Mouse (Mus musculus) midbrain, embryonic 13.5 days (tissue): ENCODE data around the gene Hebp1. TPM values are rescaled to one million over a fixed set of nuclear protein-coding genes. Genes with fewer than 3 reads are reported as not detected.
A peak's percentile ranks its signal among the peaks of the same experiment; 100 is the strongest.

Experiments used
- ATAC-seq: fragments of 200-750 bp; cut with Nextera tagmentation; 2 replicates; pipeline ENCODE4 v1.8.0; 2017; ENCODE audit warnings: mild to moderate bottlenecking, moderate TSS enrichment, moderate library complexity
- H3K27ac ChIP-seq: fragments of 300-500 bp; sonication (generic); 2 replicates; pipeline ENCODE4 v1.5.1; 2015; ENCODE audit warnings: inconsistent platforms, mild to moderate bottlenecking, moderate library complexity
- H3K27me3 ChIP-seq: fragments of 300-500 bp; sonication (generic); 2 replicates; pipeline ENCODE4 v1.6.1; 2015; ENCODE audit warnings: mild to moderate bottlenecking, inconsistent platforms
- H3K36me3 ChIP-seq: fragments of 300-500 bp; sonication (generic); 2 replicates; pipeline ENCODE4 v1.6.1; 2015; ENCODE audit warnings: mild to moderate bottlenecking, inconsistent platforms
- H3K4me1 ChIP-seq: fragments of 300-500 bp; sonication (generic); replicated peaks from 2 replicates; pipeline ENCODE4 v1.6.1; 2015; ENCODE audit warnings: inconsistent platforms
- H3K4me2 ChIP-seq: fragments of 300-500 bp; sonication (generic); replicated peaks from 2 replicates; pipeline ENCODE4 v1.6.1; 2015; ENCODE audit warnings: moderate library complexity, mild to moderate bottlenecking, inconsistent platforms
- H3K4me3 ChIP-seq: fragments of 300-500 bp; sonication (generic); replicated peaks from 2 replicates; pipeline ENCODE4 v1.5.1; 2015; ENCODE audit warnings: mild to moderate bottlenecking, inconsistent platforms
- H3K9ac ChIP-seq: fragments of 300-500 bp; sonication (generic); replicated peaks from 2 replicates; pipeline ENCODE4 v1.6.1; 2015; ENCODE audit warnings: mild to moderate bottlenecking, inconsistent platforms
- H3K9me3 ChIP-seq: fragments of 300-500 bp; sonication (generic); 2 replicates; pipeline ENCODE4 v1.6.1; 2016; ENCODE audit warnings: mild to moderate bottlenecking, inconsistent platforms
- WGBS: fragments of 180-500 bp; shearing (Covaris S2); methylation state at CpG from one replicate; pipeline ENCODE4 v1.1.7; 2015; 5-methylcytosine and 5-hydroxymethylcytosine counted together
- polyA plus RNA-seq: library from polyadenylated mRNA; unstranded; fragments of >200 nt; fragmentation: Nextera tagmentation; extraction: Ambion mirVana; gene quantifications from 2 replicates; pipeline ENCODE4 v1.2.1, GENCODE M21; 2015

Gene Hebp1
- polyA plus RNA-seq, 1 experiment from 2014 or later = 3.4 TPM

DNA sequence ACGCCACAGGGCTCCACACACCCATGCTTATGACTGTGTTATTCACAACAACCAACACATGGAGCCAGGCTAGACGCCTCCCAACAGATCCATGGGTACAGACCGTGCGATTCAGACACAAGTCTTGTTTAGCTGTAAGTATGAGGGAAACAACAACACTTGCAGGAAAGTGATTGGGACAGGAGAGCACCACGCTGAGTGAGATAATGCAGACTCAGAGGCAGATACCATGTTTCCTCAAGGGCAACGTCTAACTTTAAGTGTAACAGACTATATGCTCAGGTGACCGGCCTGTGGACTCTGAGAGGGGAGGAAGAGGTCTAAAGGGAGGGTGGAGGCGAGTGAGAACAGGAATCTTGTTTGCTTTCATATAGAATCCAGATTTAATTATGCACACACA, 41.2 kb downstream of the Hebp1 start:
- Histone ChIP-seq H3K9ac (no peak overlapping the region), H3K4me3 (no peak overlapping the region), H3K4me2 (no peak overlapping the region), H3K4me1 (no peaks in the 10 kb centered on the region), H3K27me3 (no peaks in the 10 kb centered on the region), H3K36me3 (no peaks in the 10 kb centered on the region), H3K9me3 (no peaks in the 10 kb centered on the region), H3K27ac (no peak overlapping the region)
- WGBS = 91% methylated on average over 8 of the region's 8 CpGs
- ATAC-seq = no peak

DNA sequence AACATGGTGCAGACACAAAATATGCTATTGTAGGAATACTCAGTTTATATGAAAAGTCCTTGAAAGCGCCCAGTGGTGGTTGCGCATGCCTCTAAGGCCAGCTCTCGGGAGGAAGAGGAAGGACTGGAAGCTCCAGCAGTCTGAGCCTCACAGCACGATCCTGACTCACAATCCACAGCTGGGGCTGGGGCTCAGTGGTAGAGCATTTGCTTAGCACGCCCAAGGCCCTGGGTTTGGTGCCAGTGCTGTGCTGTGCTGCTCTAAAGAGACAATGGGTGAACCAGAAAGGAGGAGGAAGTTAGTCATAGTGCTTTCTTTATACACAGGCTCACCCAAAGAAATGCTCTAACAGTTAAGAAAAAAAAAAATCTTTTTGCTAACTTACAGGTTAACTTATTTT, 44.1 kb downstream of the Hebp1 start:
- no peaks in the 10 kb centered on the region; the same call in 1 of the 2 replicates for H3K27me3 ChIP-seq
- H3K27ac ChIP-seq = no peak overlapping the region
- WGBS = 81% methylated on average over 5 of the region's 5 CpGs
- no peaks in the 10 kb centered on the region for H3K4me1 ChIP-seq
- H3K4me2 ChIP-seq = no peak overlapping the region
- no peak overlapping the region for H3K9ac ChIP-seq
- no peak for ATAC-seq
- H3K9me3 ChIP-seq = no peaks in the 10 kb centered on the region
- no peak overlapping the region for H3K4me3 ChIP-seq
- H3K36me3 ChIP-seq = no peaks in the 10 kb centered on the region

DNA sequence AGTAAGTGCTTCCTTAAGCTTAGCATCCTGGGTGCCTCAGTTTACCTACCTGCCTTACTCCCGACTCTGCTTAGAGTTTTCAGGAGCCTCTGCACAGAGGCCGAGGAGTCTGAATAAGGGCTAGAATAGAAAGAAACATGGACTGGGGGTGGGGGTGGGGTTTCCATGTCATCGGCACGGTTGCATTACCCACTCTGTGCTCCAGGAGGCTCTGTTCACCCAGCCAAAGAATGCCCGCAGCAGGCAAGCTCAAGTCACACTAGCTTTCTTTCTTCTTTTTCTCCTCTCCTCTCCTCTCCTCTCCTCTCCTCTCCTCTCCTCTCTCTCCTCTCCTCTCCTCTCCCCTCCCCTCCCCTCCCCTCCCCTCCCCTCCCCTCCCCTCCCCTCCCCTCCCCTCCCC, 47.5 kb downstream of the Hebp1 start:
- Histone ChIP-seq H3K27me3 (no peaks in the 10 kb centered on the region; the same call in 1 of the 2 replicates), H3K4me3 (no peak overlapping the region), H3K36me3 (no peaks in the 10 kb centered on the region), H3K27ac (no peak overlapping the region), H3K9ac (no peak overlapping the region), H3K4me1 (no peaks in the 10 kb centered on the region), H3K9me3 (no peaks in the 10 kb centered on the region), H3K4me2 (no peak overlapping the region)
- 44% methylated on average over 5 of the region's 5 CpGs for WGBS
- ATAC-seq = no peak

DNA sequence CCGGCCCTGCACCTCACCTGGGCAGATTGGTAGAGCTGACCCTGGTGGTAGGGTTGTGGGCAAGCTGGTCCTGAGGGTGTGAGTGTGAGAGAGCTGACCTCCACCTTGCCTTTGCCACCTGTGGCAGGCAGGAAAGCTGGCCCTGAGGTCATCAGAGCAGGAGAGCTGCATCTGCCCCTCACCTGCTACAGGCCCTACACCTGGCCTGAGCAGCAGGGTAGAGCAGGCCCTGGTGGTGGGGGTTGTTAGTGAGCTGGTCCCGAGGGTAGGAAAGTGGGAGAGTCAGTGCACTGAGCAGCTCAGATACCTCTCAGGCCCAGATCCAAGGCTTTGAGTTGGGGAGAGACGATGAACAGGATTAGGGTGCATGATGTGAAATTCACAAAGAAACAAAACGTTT, 48.1 kb downstream of the Hebp1 start:
- 79% methylated on average over 4 of the region's 4 CpGs for WGBS
- no peaks in the 10 kb centered on the region for H3K4me1 ChIP-seq
- no peaks in the 10 kb centered on the region; the same call in 1 of the 2 replicates for H3K27me3 ChIP-seq
- peak; percentile 35 for ATAC-seq
- H3K27ac ChIP-seq = no peak overlapping the region
- H3K36me3 ChIP-seq = no peaks in the 10 kb centered on the region
- H3K4me2 ChIP-seq = no peak overlapping the region
- no peak overlapping the region for H3K4me3 ChIP-seq
- H3K9me3 ChIP-seq = no peaks in the 10 kb centered on the region
- H3K9ac ChIP-seq = no peak overlapping the region

DNA sequence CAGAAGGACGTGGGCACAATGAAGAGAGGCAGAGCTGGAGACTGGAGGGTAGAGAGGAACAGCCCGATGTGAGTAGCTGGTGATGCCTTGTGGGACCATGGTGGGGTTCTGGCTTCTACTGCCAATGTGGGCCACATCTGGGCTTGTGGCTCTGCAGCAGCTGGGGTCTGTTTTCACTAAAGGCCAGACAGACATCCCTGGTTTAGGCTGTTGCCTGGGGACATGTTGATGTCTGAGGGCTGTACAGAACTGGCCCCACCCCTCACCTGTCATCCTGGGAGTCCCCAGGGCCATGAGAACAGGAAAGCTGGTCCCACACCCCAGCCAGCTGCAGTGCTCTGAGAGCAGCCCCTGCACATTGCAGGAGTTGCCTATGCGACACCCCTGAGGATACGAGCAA, 48.6 kb downstream of the Hebp1 start:
- H3K4me3 ChIP-seq = no peak overlapping the region
- H3K9me3 ChIP-seq = no peaks in the 10 kb centered on the region
- peak; percentile 12; the same call in 1 of the 2 replicates for ATAC-seq
- no peaks in the 10 kb centered on the region; the same call in 1 of the 2 replicates for H3K27me3 ChIP-seq
- WGBS = 82% methylated on average over 4 of the region's 4 CpGs
- H3K27ac ChIP-seq = no peak overlapping the region
- H3K36me3 ChIP-seq = no peaks in the 10 kb centered on the region
- no peak overlapping the region for H3K9ac ChIP-seq
- H3K4me2 ChIP-seq = no peak overlapping the region
- no peaks in the 10 kb centered on the region; the same call in 1 of the 2 replicates for H3K4me1 ChIP-seq

DNA sequence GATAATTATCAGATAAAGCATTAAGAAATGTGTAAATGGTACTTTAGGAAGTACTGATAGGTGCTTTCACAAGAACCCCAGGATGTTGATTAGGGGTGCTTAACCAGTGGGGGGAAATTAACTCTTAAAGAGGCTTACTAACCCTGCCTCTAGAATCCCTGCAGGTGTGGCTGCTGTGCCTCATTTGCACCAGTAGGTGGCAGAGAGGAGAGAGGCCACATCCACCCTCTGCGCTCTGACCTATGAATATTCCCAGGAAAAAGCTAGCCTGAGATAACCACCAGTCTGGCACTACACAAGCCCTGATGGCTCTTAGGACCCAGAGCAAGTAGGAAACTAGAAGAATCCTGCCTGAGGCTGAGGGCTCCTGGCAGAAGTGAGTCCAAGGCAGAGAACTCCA, 49.3 kb downstream of the Hebp1 start:
- ATAC-seq = peak; percentile 29; the same call in 1 of the 2 replicates
- H3K4me3 ChIP-seq = no peak overlapping the region
- H3K36me3 ChIP-seq = no peaks in the 10 kb centered on the region
- H3K4me2 ChIP-seq = no peak overlapping the region
- H3K9ac ChIP-seq = no peak overlapping the region
- WGBS = 34% methylated on average over 1 of the region's 1 CpGs
- no peaks in the 10 kb centered on the region for H3K9me3 ChIP-seq
- H3K27ac ChIP-seq = no peak overlapping the region
- no peaks in the 10 kb centered on the region; the same call in 1 of the 2 replicates for H3K4me1 ChIP-seq
- H3K27me3 ChIP-seq = no peaks in the 10 kb centered on the region; the same call in 1 of the 2 replicates

DNA sequence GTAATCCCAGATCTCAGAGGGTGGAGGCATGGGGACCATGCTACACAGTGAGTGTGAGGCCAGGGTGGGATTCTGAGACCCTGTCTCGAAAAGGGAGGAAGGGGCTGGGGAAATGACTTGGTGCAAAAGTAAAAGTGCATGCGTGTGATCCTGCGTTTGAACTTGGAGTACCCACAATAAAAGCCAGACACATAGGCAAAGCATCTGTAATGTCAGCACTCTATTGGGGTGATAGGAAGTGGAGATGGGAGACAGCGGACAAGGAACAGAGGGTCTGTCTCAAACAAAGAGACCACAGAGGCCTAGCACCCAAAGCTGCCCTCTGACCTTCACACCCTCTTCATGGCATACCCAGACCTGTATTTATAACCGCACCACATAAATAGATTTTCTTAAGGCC, 51.8 kb downstream of the Hebp1 start:
- 93% methylated on average over 5 of the region's 5 CpGs for WGBS
- no peak overlapping the region for H3K4me3 ChIP-seq
- ATAC-seq = no peak
- no peak overlapping the region for H3K9ac ChIP-seq
- H3K36me3 ChIP-seq = no peaks in the 10 kb centered on the region
- H3K27me3 ChIP-seq = no peaks in the 10 kb centered on the region; the same call in 1 of the 2 replicates
- peaks cover 4% of the 10 kb centered on the region for H3K4me1 ChIP-seq
- H3K4me2 ChIP-seq = no peak overlapping the region
- H3K27ac ChIP-seq = no peak overlapping the region
- no peaks in the 10 kb centered on the region for H3K9me3 ChIP-seq

DNA sequence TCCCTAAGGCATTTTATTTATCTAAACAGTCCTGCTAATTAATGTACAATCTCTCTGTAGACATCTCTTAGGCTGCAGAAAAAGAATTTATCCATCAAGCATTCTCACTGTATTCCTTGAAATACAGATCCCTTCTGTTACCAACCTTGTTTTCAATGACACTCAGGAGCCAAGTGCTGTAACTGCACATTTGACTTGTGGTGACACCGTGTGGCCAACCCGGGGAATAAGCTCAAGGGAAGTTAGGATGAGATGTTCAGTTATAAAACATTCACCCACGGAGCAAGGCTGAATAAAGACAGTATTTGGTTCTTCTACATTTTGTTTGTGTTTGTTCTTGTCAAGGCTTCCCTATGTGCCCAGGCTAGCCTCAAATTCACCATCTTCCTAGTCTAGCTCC, 53.3 kb downstream of the Hebp1 start:
- Histone ChIP-seq H3K4me3 (no peak overlapping the region), H3K9ac (no peak overlapping the region), H3K4me1 (peaks cover 4% of the 10 kb centered on the region), H3K9me3 (no peaks in the 10 kb centered on the region), H3K4me2 (no peak overlapping the region), H3K36me3 (no peaks in the 10 kb centered on the region), H3K27ac (no peak overlapping the region), H3K27me3 (no peaks in the 10 kb centered on the region; the same call in 1 of the 2 replicates)
- ATAC-seq = 0 out of 2 replicates have a peak, but pooled peaks have one; percentile 28
- 6% methylated on average over 3 of the region's 3 CpGs for WGBS

DNA sequence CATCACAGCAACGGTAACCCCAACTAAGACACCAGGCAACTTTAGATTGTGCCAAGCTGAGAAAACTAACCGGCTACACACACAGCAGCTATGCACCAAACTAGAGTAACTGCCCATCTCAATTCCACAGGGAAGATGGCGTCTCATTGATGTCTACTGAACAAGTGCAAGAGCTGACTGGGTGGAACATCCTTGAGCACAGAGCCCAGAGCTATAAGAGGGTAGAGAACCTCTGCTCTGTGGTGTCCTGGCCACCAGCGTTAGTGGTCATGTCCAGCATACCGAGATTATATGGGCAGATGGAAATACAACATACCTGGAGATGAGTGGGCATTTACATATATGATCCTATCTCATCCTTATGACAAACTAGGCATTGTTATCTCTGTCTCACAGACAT, 54.7 kb downstream of the Hebp1 start:
- Histone ChIP-seq H3K27ac (no peak overlapping the region), H3K4me1 (peaks cover 11% of the 10 kb centered on the region), H3K4me3 (no peak overlapping the region), H3K9me3 (no peaks in the 10 kb centered on the region), H3K27me3 (no peaks in the 10 kb centered on the region), H3K4me2 (no peak overlapping the region), H3K9ac (no peak overlapping the region), H3K36me3 (no peaks in the 10 kb centered on the region)
- 94% methylated on average over 5 of the region's 5 CpGs for WGBS
- no peak for ATAC-seq

DNA sequence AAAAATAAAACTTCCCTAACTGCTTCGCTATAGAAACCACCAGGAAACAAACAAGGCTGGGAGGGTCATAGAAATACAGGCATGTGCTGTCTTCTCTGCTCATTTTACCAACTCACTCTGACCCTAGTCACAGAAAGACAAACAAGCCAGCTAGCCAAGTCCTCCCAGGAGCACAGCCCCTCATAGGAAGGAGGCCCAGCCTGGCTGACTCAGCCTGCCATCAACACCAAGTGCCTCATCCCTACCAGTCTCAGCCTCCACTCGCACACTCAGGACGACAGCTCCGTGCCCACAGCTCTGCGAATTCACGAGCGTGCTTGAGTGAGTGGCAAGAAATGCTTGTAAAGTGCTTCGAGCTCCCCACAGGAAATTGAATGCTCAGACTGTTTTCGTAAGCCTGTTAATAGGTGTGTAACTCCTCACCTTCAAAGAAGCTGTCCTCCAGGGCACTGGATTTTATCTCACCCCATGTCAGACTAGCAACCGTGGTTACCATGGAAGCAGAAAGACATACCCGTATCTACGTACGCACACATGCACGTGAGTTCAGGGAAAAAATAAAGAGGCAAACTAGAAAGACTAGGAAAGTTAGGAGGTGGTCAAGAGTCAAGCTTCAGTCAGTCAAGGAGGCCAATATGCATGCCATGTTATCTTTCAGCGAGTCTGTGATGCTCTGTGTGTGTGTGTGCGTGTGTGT, 56.2 kb downstream of the Hebp1 start:
- Histone ChIP-seq H3K4me3 (no peak overlapping the region), H3K4me1 (peaks cover 14% of the 10 kb centered on the region), H3K27me3 (no peaks in the 10 kb centered on the region), H3K9ac (no peak overlapping the region), H3K27ac (no peak overlapping the region), H3K36me3 (no peaks in the 10 kb centered on the region), H3K9me3 (no peaks in the 10 kb centered on the region), H3K4me2 (no peak overlapping the region)
- WGBS = 73% methylated on average over 16 of the region's 16 CpGs
- ATAC-seq = no peak

DNA sequence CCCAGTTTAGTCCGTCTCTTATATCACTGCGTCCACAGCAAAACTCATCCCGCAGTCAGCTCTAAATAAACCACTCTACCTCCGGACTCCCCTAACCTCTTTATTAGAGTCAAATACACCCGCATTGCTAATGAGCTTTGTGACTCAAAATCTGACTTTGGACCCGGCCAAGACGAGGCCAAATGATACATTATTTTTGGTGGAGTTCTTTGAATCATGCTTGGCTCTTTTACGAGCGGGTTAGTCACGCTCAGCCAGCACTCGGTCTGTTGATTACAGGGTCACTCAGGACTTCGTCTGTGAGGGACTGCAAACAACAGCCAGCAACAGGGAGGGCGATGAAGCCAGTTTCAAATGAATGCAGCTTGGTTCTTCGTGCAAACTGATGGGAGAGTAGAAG, 59.1 kb downstream of the Hebp1 start:
- 55% methylated on average over 14 of the region's 14 CpGs for WGBS
- Histone ChIP-seq H3K4me1 (peaks cover 18% of the 10 kb centered on the region; the same call in 1 of the 2 replicates), H3K27me3 (no peaks in the 10 kb centered on the region), H3K27ac (no peak overlapping the region), H3K9ac (no peak overlapping the region), H3K9me3 (no peaks in the 10 kb centered on the region), H3K4me2 (no peak overlapping the region), H3K4me3 (no peak overlapping the region), H3K36me3 (no peaks in the 10 kb centered on the region)
- ATAC-seq = no peak

DNA sequence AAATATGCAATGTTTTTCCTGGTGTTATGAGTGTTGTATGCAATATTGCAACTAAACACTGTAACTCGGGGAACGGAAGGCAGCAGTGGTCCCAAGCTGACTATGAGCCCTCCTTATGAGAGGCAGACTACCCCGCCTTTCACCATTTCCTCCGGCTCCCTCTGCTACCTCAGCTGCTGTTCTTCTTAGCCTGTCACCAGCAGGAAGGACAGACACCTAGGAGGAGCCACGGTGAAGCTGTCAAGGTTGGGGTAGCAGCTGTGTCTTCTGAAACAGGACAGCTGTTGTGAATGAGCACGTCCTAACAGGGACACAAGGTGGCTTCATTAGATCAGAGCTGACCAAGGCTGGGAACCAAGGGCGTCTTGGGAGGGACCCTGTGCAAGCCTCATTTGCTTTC, 59.6 kb downstream of the Hebp1 start:
- no peaks in the 10 kb centered on the region for H3K9me3 ChIP-seq
- WGBS = 81% methylated on average over 7 of the region's 7 CpGs
- peaks cover 18% of the 10 kb centered on the region; the same call in 1 of the 2 replicates for H3K4me1 ChIP-seq

DNA sequence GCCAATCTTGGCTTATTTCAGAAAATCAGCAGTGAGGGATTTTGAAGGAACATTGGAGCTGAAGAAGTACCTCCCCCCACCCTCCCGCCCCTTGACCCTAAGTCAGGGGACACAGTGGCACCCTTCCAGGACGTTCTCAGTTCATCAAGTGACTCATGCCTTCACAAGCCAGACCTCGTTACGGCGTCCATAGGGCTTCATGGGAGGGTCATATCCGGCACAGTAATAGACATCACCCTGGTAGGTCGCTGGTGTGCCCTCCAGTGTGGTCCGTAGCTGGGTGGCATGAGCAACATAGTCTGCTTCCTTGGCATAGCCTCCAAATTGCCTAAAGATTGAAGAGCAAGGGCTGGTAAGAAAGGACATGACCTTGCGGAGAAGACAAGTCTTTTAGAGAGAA, 60.1 kb downstream of the Hebp1 start:
- H3K9me3 ChIP-seq = no peaks in the 10 kb centered on the region
- peaks cover 18% of the 10 kb centered on the region; the same call in 1 of the 2 replicates for H3K4me1 ChIP-seq
- no peak for ATAC-seq
- H3K36me3 ChIP-seq = no peaks in the 10 kb centered on the region
- H3K27me3 ChIP-seq = no peaks in the 10 kb centered on the region
- H3K27ac ChIP-seq = no peak overlapping the region
- H3K4me3 ChIP-seq = no peak overlapping the region
- WGBS = 91% methylated on average over 9 of the region's 9 CpGs
- H3K9ac ChIP-seq = no peak overlapping the region
- H3K4me2 ChIP-seq = no peak overlapping the region

More for the DNA sequence above, 59.6 kb downstream of the Hebp1 start:
- ATAC-seq = no peak
- H3K27ac ChIP-seq = no peak overlapping the region
- H3K4me3 ChIP-seq = no peak overlapping the region
- H3K36me3 ChIP-seq = no peaks in the 10 kb centered on the region
- H3K27me3 ChIP-seq = no peaks in the 10 kb centered on the region
- no peak overlapping the region for H3K9ac ChIP-seq
- H3K4me2 ChIP-seq = no peak overlapping the region
